Mouse (Mus musculus) activated CD4-positive, CD25-positive, alpha-beta regulatory T cell (primary cell): ENCODE data around the gene Scgb1b10. TPM values are rescaled to one million over a fixed set of nuclear protein-coding genes. Genes with fewer than 3 reads are reported as not detected.

ENCODE experiments used
- polyA plus RNA-seq, 2 experiments: library from polyadenylated mRNA; unstranded; fragments of 100-300 nt; shearing (Covaris generic); gene quantifications; one replicate each; pipeline ENCODE4 v1.2.1; 2017

The Scgb1b10 gene
- not detected for polyA plus RNA-seq

GRCm38 (mm10) chr7:32100553-32100952, at the start of gene Scgb1b10:
Gene Scgb1b10, plus strand, starts transcription at chr7:32100853.

Other genes with a start within 250 kb of the Scgb1b10 start
- not detected for gene Scgb2b11, start 110.3 kb downstream of the Scgb1b10 start, polyA plus RNA-seq
- not detected for gene Scgb1b11, start 122.0 kb downstream of the Scgb1b10 start, polyA plus RNA-seq
- not detected for gene Scgb2b12, start 226.4 kb downstream of the Scgb1b10 start, polyA plus RNA-seq
- gene Scgb1b12, start 233.3 kb downstream of the Scgb1b10 start, polyA plus RNA-seq = not detected